Mouse (Mus musculus) gastrocnemius, adult 8-10 months (tissue): Measurements from ENCODE around the gene Map7d3. TPM values are rescaled to one million over a fixed set of nuclear protein-coding genes. Genes with fewer than 3 reads are reported as not detected.

Experiments used
- total RNA-seq, 4 experiments: library from RNA; stranded (reverse); gene quantifications; 2 replicates each; pipeline ENCODE4 v1.2.4; 2022

Map7d3 gene
- total RNA-seq, 4 experiments from 2014 or later, result 0.10 to 0.22 (median 0.18) TPM

Other genes with a start within 250 kb of the Map7d3 start
- 10 to 100 TPM; 24.2 to 27.7 (median 25.8) TPM for gene Mmgt1, start 224.3 kb downstream of the Map7d3 start, total RNA-seq
- 10 to 100 TPM; 25.9 to 29.6 (median 27.1) TPM for gene Slc9a6, start 212.6 kb downstream of the Map7d3 start, total RNA-seq
- gene Fhl1, start 90.5 kb downstream of the Map7d3 start, total RNA-seq, result 1,000 to 10,000 TPM in 2 of 4 experiments, 100 to 1,000 TPM in 2; 965 to 1,061 (median 1,004) TPM
- not detected for gene Adgrg4, start 47.8 kb upstream of the Map7d3 start, total RNA-seq
- gene Brs3, start 220.7 kb upstream of the Map7d3 start, total RNA-seq, result not detected
- gene Htatsf1, start 231.3 kb upstream of the Map7d3 start, total RNA-seq, result 100 to 1,000 TPM in 2 of 4 experiments, 10 to 100 TPM in 2; 85.3 to 108 (median 99.4) TPM